Mouse (Mus musculus) fibroblast of lung, adult 2 months (primary cell): ENCODE results near the gene Stx8.

Experiments used
- DNase-seq: peaks from one replicate; pipeline ENCODE4 v3.0.0-alpha.2; 2011; ENCODE audit warnings: low read depth

The Stx8 gene

DNA sequence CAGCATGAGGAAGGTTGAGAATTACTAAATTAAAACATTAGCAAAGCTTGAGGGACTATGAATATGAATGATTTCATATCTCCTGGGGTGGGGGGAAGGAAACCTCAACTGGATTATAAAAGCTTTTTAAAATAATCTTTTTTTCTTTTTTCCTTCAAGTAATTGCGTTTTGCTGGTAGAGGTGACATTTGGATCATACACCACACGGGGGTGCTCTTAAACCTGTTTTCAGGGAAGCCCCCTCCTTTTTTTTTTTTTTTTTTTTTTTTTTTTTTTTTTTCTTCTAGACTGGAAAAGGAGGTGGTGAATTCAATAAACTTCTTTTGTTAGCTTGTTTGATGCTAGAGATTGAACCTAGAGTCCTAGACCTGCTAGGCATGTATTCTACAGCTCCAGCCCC, 9.3 kb downstream of the Stx8 start:
- DNase-seq: no peak

DNA sequence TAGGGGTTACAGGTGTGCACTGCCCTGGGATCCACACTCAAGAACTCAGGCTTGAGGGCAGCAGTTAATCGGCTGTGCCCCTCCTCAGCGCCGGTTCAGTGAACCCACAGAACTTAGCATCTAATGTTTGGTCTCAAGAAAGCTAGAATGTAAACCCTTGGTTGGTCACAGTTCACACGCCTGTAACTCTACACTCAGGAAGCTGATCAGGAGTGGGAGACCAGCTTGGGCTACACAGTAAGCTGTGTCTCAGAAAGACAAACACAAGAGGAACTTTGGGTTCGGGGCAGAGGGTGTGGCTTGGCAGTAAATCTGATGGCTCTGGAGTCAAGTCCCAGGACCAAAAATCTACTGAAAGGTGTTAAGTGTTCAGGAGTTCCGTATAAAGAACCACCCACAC, 17.6 kb downstream of the Stx8 start:
- no peak for DNase-seq

DNA sequence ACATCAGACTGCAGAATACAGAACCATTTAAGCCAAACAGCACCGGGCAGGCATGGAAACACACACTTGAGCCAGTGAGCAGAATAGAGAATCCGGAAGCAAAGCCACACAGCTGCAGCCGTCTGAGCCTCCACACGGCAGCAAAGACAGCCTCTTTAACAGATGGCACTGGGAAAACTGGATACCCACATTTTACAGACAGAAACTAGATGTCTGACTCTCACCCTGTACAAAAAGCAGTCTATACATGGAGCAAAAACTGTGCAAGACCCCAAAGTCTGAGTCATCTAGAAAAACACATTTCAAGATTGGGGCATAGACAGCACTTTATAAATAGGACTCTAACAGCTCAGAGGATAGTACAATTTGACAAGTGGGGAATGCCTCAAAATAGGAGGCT, 25.2 kb downstream of the Stx8 start:
- no peak for DNase-seq

DNA sequence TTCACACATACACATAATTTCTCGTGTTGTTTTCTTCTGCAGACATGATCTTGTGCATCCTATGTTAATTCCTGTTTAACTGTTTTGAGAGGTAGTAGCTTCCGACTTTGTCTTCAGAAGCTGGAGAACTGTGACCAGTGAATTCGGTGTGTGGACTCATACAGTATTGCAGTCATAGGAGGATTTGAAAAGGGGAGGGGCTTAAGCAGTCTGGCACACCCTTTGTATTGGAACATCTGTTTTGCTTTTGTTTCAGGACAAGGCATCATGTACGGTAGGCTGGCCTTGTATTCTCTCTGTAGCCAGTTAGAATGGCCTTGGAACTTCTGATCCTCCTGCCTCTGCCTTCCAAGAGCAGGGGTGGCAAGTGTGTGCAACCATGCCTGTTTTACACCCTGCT, 30.0 kb downstream of the Stx8 start:
- no peak for DNase-seq

DNA sequence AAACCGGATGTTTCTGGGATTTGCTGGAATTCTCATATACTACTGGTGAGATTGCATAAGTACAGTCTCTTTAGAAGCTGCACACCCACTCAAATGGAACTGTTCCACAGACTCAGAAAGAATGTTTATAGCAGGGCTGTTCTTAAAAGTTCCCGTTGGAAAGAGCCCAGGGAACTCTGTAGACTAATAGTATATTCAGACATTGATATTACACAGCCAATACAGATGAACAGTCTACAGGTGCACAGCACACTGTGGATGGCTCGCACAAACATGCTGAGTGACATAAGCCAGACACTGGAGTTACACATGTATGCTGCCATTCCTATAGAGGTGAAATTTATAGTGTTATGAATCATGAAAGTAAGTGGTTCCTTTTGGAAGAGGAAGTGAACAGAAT, 32.9 kb downstream of the Stx8 start:
- no peak for DNase-seq

DNA sequence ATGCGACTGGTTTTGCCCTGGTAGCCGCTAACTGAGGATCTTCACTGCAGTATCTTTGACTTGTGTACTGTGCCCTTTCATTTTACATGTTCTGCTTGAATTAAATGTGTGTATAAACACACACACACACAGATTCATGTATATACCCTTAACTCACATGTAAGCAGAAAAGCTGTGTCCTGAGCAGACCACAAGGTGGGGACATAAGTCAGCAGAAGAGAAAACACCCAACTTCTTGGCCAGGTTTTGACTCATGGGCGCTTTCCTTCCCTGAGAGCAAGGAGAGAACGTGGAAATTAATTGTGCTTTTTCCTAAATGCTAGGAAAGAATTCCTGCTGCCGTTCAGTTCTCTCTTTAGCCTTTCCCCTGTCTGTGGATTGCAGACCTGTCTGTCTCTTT, 33.6 kb downstream of the Stx8 start:
- no peak for DNase-seq

DNA sequence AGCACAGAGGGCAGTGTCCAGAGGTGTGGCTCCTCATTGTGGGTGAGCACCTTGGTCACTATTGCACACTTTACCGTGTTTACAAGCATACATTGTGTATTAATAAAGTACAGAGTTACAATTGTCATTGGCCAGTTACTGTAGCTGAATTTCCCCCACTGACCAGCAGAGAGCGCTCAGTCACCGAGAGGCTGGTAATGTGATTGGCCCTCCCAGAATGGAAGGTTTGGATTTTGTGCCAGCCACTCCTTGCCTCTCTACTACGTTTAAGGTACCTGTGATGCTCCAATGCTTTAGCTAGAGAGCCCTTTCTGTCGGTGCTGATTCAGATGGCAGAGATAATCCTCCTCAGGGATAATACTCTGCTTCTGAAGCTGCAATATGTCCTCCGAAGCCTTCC, 38.2 kb downstream of the Stx8 start:
- DNase-seq: no peak

DNA sequence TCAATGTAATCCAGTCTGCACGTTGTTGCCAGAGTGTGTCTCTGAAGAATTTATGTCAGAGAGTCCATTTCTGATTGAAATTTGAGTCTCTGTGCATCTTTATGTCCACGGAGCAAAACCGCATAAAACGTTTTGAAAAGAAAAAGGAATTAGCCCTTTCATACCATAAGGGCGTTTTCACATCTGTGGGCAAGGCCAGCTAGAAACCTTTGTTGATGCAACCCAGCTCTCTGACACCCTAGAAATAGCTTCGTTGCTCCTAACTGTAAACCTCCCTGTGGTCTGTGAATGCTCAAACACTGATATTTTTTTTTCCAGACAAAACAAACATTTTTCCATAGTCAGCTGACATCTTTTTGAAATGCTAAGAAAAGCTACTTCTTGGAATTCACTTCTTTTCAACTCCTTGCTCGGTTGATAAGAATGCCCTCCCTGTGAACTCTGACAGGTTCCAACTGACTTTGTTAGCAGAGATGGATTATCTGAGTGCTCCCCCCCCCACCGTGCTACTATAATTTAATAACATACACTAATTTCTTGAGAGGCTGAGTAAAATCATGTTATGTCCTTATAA, 40.3 kb downstream of the Stx8 start:
- DNase-seq: no peak

DNA sequence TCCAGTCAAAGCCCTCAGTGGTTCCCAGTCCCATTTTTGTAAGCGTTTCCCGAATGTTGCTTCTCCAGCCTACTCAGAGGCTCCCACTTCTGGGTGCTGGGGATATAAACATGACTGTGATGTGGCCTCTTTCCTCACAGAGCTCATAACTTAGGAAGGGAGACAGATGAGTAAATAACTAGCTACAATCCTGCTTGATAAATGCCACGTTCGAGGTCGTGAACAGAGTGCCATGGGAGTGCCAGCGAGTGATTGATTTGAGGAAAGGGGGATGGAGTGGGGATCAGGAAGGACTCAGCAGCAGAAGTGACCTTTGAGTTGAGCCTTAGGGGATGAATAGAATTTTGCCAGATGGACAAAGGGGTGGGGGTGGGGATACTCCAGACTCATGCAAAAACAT, 41.7 kb downstream of the Stx8 start:
- DNase-seq: no peak

DNA sequence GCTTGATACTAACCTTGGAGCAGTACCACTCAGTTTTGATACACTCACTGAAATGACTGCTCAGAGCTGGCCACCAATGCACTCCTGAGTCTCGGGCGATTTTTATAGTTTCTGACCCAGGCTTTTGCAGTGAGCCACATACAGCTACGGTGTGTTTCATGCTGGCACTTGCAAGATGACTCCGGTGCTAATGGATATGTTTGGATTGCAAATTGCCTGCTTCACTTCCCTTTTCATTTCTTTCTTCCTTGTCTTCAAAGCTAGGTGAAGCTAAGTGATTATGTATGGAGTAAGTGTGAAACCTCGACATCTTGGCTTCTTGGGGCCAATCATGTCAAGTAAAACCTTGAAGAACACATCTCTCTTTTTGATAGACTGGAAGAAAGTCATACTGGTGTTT, 43.4 kb downstream of the Stx8 start:
- DNase-seq: no peak

DNA sequence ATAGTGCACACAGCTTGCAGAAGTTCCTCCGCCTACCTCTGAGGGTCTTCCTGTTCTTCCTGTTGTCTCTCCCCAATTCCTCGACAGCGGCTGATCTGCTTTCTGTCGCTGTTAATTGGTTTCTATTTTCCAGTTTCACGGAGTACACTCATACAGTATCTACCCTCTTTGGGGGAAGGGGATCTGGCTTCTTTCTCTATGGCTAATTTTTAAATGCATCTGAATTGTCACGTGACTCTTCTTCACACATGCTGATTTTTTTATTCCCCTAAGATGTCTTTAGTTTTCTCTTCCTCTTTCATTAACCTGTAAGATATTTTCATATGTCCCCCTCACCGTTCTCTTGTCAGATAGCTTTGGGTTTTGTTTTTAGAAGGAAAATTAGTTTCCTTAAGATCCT, 46.2 kb downstream of the Stx8 start:
- no peak for DNase-seq

DNA sequence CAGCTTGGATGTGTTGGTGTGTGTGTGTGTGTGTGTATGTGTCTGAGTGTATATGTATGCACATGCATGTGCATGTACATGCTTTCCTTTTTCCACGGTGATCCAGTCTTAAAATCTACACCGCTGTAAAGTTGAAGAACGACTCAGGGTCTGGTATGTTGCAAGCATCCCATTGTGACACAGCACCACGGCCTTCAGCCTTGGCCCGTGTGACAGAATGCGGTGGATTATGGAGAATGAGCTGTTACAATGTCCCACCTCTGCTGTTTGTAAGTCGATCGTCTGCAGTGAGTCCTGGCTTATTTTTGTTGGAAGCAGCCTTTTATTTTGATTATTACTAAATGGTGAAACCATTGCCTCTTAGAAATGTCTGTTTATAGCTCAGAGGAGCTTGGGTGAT, 52.2 kb downstream of the Stx8 start:
- DNase-seq: no peak

DNA sequence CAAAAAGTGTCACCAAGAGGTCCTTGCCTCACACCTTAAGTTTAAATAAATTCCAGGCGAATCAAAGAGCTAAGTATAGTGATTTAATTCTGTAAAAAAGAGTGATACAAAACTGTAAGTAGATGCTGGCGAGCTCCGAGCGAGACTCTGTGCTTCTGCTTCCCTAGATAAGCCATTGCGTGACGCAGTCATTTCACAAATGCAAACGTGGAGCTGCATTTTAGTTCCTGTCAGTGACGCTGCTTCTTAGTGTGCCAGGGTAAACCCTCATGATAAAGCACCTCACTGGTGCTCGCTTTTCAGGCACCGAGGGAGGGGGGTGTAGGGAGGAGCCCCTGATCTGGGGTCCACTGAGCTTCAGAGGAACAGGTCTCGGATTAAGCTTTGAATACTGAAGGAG, 53.2 kb downstream of the Stx8 start:
- DNase-seq: no peak

DNA sequence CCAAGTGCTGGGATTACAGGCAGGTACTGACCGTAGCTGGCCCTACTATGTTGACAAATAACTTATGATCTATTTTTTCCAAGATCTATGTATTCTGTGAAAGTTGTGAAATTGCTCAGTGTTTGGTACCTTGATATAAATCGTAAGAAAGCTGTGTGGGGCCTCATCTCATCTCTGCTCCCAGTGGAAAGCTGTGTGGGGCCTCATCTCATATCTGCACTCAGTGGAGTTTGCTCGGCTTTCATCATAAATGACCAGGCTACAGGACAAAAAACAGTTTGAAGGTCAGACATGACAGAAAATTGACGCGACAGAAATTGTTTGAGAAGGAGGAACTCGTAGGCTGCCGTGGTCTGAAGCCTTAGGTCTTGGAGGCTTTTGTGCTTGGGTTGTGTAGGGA, 56.0 kb downstream of the Stx8 start:
- no peak for DNase-seq

DNA sequence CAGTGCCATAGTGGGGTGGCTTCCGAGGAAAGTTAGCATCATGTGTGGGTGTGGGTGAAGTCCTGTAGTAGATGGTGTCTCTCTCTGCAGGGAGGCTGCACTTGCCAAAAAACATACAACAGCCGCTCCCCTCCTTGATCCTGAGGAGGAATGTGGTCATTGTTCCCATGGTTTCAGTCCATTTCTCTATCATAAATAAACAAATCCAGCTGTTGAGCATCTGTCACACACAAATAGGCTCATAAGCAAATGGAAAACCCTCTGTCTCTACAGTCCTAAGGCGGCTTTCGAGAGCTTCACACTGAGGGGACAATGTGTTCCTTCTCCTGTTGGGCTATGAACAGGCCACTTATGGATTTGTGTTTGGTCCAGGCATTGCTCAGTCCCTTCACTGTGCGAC, 56.9 kb downstream of the Stx8 start:
- DNase-seq: no peak

DNA sequence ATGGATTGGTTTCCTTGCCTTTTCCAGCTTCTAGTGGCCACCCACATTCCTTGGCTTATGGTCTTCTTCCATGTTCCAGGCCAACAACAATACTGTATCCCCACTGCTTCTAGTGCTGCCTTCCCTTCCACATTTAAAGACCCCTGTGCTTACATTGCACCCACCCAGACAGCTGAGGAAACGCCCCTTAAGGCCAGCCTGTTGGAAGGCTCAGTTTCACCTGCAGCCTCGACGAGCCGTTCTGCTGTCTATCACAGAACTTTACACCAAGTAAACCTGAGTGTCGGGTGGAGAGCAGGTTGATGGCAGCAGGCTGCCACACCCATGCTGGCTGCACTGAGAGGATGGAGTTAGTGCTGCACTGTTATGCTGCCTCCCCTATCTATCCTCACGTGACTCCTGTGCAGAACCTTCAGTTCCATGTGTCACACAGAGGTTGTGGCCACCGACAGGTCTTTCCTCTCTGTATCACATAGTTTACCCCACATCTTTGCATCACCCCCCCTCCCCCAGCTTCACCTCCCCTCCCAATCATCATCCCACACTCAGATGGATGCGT, 57.9 kb downstream of the Stx8 start:
- DNase-seq: no peak

DNA sequence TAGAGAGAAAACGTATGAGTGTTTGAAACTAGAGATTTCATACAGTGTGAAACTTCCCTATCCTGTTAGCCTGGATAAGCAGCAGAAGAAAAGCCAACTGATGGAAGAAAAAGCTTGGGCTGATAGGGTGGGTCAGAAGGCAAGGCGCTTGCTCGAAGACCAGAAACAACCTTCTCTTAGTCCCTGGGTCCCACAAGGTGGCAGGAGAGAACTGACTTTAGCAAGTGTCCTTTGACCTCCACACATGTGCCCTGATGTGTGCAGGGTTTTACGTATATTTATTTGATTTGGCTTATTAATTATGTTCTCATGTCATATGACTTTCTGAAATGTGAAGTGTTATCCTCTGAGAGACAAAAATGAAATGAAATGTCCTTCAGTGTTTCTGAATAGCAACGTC, 60.6 kb downstream of the Stx8 start:
- DNase-seq: no peak

DNA sequence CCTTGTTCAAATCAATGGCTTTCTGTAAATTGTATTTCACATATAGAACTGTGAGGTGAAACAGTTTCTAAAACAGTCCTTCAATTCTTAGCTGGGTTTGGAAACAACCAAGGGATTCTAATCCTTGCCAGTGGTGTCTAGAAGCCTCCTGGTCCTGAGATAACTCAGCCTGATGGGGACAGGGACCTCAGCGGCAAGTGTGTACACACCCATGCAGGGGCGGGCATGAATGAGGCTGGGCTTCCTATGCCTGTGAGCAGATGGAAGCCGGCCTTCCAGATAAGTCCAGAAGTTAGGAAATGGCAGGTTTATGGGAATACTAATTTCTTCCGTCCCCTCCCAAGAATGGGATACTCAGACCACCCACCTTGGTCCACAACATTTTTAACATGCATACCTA, 63.1 kb downstream of the Stx8 start:
- no peak for DNase-seq

DNA sequence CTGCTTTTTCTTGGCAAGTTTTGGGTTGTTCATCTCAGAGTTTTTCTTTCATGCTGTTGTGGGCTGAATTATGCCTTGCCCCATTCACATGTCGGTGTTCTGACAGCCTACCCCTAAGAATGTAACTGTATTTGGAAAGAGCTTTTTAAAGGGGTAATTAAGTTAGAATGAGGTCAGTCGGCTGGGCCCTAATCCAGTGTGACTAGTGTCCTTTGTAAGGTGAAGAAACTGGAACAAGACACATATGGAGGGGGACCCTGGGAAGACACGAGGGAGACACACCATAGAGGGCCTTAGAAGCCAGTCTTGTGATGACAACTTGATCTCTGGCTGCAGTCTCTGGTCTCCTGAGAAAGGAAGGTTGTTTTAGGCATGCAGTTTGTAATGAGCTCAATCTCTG, 63.9 kb downstream of the Stx8 start:
- DNase-seq: no peak

DNA sequence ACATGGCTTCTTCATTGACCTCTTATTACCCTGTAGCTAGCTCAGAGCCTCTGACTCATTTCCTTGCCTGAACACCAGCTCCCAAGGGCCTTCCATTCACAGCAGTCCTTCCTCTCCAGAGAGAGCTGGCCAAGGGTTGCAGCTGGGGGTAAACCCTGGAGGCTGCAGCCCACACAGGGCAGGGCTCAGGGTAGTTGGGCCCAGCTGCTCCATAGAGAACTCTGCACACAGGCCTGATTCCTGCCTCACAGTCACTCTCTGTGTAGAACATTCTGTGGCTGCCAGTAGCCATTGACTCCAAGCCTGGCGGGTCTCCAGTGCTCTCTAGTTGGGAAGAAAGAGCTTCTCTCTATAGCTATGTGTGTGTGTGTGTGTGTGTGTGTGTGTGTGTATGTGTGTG, 64.8 kb downstream of the Stx8 start:
- DNase-seq: peak; percentile 53

DNA sequence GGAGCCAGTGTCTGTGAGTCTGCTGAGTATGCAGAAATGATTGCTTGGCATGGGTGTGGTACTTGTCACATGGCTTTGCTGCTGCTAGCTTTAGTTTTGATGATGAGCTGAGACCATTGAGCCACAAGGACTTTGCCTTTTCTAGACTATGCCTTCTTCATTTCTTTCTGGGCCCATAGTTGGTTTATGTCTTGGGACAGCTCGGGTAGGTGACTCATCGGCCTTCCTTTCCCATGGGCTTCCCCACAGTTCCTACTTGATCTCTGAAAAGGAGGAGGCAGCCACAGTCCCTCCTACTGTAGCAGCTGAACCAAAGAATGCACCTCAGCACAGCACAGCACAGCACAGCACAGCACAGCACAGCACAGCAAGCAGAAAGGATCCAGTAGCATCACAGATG, 66.5 kb downstream of the Stx8 start:
- DNase-seq: peak; percentile 38

DNA sequence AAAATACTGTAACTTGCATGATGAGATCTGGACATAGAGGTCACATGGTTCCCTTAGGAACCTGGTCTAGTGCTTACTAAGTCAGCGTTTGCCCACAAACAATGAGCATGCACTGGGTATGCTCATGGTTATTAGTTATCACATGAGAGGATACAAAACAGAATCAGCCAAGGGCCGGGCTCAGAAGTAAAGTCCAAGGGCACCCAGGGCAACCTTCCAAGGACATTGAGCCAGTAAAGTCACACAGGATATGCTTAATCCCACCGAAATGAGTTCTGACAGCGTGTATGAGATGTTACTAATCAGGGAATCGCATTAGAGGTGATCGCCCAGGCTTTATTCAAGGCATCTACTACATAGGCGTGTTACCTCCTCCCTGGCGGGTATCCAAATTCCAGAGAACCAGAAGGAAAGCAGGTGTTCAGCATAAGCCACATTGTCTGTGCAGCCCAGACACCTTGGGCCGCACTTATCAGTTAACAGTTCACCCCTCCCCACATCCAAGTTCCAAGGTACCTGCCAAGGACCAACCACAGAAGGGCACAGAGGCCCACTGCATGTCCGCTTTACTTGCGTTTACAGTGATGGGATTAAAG, 67.4 kb downstream of the Stx8 start:
- DNase-seq: no peak

DNA sequence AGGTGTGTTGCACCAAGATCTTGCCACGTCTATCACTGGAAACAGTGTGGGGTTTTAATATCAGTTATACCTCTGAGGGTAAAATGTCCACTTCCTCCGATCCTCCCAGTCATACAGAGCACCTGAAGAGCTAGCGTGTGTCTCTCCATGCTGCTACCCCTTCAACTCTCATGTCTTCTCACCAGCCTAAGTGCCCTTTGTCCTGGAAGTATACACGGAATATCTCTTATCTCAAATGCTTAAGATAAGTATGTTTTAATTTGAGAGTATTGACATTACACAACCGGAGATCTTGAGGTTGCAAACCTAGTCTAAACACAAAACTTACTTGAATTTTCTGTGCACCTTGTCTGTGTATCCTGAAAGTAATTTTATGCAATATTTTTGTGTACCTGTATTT, 68.4 kb downstream of the Stx8 start:
- no peak for DNase-seq

DNA sequence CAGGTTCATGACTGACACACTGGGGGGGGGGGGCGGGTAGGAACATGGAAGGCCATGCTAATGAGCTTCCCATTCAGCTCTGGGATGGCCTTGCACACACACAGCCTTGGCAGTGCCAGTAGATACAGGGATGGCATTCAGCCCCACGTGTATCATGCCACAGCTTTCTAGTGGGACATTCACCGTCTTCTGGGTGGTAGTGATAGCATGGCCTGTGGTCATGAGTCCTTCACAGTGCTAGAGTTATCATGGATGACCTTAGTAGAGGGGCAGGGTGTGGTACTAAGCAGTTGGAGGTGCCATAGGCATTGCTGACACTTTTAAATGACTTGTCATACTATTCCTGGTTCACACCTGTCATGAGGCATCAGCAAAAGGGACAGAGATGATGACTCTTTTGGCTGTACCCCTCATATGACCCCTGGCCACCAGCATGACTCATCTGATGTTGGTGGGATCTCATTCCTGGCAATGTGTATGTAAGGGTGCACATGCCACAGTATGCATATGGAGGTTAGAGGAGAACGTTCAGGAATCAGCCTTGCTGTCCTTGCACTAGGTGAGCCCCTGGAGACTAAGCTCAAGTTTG, 69.4 kb downstream of the Stx8 start:
- no peak for DNase-seq
